Mouse (Mus musculus) B cell, adult (primary cell): ENCODE measurements around the gene Rnf26. TPM values are rescaled to one million over a fixed set of nuclear protein-coding genes. Genes with fewer than 3 reads are reported as not detected.

Experiments
- total RNA-seq: library from RNA; stranded (reverse); gene quantifications from 4 replicates; pipeline ENCODE4 v1.2.4, GENCODE M21; 2023; ENCODE audit not compliant: inconsistent age

Rnf26 gene
- 20.9 to 25.0 TPM (median 21.7 TPM) in 4 replicates for total RNA-seq

GRCm38 (mm10) chr9:44113105-44113789 is at the start of gene Rnf26, which contains the start of gene Gm49380:
TSS of gene Rnf26 (minus strand) at chr9:44113517.
TSS of gene Gm49380 (minus strand) at chr9:44113500.

GRCm38 (mm10) chr9:44134101-44134850 is 21.0 kb upstream of the Rnf26 start, which contains the start of gene Mcam:
TSS of gene Mcam (plus strand) at chr9:44134469.

GRCm38 (mm10) chr9:44107110-44107509 is 6.2 kb downstream of the Rnf26 start, which contains the start of gene C1qtnf5:
TSS of gene C1qtnf5 (plus strand) at chr9:44107245.

GRCm38 (mm10) chr9:44101490-44101889 is 11.8 kb downstream of the Rnf26 start, which contains the start of gene Mfrp:
TSS of gene Mfrp (plus strand) at chr9:44101729.

GRCm38 (mm10) chr9:44066785-44067225 is 46.5 kb downstream of the Rnf26 start, which contains the start of gene Usp2:
TSS of gene Usp2 (plus strand) at chr9:44067021.

Other genes starting within 250 kb of the Rnf26 start
- gene Thy1, start 70.1 kb downstream of the Rnf26 start, total RNA-seq = 1.1 to 3.8 TPM (median 1.7 TPM) in 4 replicates
- 15.2 to 23.6 TPM (median 16.0 TPM) in 4 replicates for gene Usp2, start 46.5 kb downstream of the Rnf26 start, total RNA-seq
- 0.24 to 0.78 TPM in 2 of 4 replicates, not detected in the others for gene Mfrp, start 11.8 kb downstream of the Rnf26 start, total RNA-seq
- gene C1qtnf5, start 6.3 kb downstream of the Rnf26 start, total RNA-seq = 0.61 to 1.0 TPM in 2 of 4 replicates, not detected in the others
- gene Gm49380, start within 50 bp of the Rnf26 start, total RNA-seq = 0.22 to 0.39 TPM in 2 of 4 replicates, not detected in the others
- gene Mcam, start 21.0 kb upstream of the Rnf26 start, total RNA-seq = 0.32 to 1.6 TPM (median 0.39 TPM) in 4 replicates
- 130 to 138 TPM (median 133 TPM) in 4 replicates for gene Cbl, start 120.5 kb upstream of the Rnf26 start, total RNA-seq
- gene Ccdc153, start 127.2 kb upstream of the Rnf26 start, total RNA-seq = not detected in 4 replicates
- gene Pdzd3, start 138.0 kb upstream of the Rnf26 start, total RNA-seq = 0.22 to 0.26 TPM in 2 of 4 replicates, not detected in the others
- 5.2 to 8.8 TPM (median 6.3 TPM) in 4 replicates for gene Nlrx1, start 155.1 kb upstream of the Rnf26 start, total RNA-seq
- gene Abcg4, start 175.1 kb upstream of the Rnf26 start, total RNA-seq = not detected in 4 replicates
- gene Hinfp, start 192.2 kb upstream of the Rnf26 start, total RNA-seq = 53.5 to 73.3 TPM (median 58.7 TPM) in 4 replicates
- gene C2cd2l, start 206.8 kb upstream of the Rnf26 start, total RNA-seq = 13.1 to 19.2 TPM (median 17.3 TPM) in 4 replicates
- gene Dpagt1, start 212.5 kb upstream of the Rnf26 start, total RNA-seq = 8.3 to 12.1 TPM (median 9.3 TPM) in 4 replicates
- gene H2afx, start 221.2 kb upstream of the Rnf26 start, total RNA-seq = 41.9 to 44.6 TPM (median 42.6 TPM) in 4 replicates
- 15.8 to 19.8 TPM (median 18.8 TPM) in 4 replicates for gene Hmbs, start 230.7 kb upstream of the Rnf26 start, total RNA-seq
- 61.3 to 72.7 TPM (median 65.5 TPM) in 4 replicates for gene Vps11, start 248.2 kb upstream of the Rnf26 start, total RNA-seq